Mouse (Mus musculus) liver (tissue): ENCODE results near the gene Cfd.

Experiments used
- DNase-seq: peaks from one replicate; pipeline ENCODE4 v3.0.0-alpha.2; 2020; ENCODE audit warnings: mixed read lengths

Cfd gene

DNA sequence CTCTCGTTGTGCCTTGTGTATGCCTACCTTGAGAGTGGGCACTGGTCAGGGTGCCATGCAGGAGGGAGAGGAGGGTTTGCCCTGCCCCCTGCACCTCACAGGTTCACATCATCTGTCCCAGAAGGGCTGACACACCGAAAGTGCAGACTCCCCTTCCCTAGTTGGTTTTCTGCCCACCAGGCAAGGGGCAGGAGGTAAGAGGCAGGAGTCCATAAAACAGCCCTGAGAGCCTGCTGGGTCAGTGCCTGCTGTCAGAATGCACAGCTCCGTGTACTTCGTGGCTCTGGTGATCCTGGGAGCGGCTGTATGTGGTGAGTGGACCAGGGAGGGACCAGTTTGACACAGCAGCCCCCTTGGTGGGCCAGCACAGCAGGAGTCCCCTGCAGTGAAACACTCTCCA is at the start of gene Cfd:
Gene Cfd (plus strand): TSS at position 184 of the 400 bp plus-strand sequence.
- DNase-seq: no peak

DNA sequence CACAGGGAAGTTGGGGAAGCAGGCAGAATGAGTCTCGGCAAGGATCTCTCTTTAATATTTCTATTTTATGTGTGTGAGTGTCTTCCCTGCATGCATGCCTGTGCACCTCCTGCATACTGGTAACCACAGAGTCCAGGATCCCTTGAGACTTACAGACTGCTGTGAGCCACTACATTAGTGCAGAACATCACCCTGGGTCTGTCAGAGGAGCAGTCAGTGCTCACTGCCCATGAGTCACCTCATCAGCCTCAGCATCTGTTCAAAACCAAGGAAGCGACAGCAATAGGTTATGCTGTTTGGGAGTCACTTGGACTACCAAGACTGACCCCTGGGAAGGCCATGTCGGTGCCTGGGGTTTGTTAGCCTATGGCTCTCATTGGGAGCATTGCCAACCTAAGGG is 48.3 kb upstream of the Cfd start:
- no peak for DNase-seq

DNA sequence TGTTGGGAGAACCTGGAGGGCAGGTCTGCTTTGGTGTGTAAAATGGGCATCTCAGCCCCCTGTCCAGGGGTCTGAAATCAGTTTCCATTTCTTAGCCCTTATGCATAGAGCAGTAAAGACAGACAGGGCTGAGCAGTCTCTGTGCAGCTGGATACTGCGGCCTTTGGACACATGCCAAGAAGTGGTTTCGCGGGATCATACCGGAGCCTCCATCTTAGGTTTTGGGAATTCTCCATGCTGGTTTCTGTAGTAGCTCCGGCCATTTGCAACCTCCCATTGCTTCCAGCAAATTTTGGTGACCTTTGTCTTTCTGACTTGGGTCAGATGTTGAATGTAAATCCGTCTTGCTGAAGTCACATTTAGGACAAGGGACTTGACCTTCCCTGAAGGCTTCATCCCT is 47.2 kb upstream of the Cfd start:
- no peak for DNase-seq

DNA sequence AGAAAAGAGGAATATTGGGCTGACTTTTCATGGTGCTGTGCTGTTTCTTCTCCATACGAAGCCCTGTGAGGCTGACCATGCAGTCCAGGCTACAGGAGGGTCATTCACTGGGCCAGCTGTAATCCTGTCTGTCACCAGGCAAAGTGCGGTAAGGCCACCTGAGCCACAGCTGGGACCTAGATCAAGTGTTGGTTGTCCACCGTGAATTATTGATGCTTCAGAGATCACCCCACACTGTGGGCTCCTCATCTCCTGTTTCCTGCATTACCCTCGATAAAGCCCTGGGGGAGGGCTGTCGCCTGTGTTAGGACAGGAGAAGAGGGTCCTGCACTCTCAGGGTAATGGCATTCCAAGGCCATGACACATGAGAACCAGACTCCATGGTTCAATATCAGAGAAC is 44.1 kb upstream of the Cfd start:
- no peak for DNase-seq

DNA sequence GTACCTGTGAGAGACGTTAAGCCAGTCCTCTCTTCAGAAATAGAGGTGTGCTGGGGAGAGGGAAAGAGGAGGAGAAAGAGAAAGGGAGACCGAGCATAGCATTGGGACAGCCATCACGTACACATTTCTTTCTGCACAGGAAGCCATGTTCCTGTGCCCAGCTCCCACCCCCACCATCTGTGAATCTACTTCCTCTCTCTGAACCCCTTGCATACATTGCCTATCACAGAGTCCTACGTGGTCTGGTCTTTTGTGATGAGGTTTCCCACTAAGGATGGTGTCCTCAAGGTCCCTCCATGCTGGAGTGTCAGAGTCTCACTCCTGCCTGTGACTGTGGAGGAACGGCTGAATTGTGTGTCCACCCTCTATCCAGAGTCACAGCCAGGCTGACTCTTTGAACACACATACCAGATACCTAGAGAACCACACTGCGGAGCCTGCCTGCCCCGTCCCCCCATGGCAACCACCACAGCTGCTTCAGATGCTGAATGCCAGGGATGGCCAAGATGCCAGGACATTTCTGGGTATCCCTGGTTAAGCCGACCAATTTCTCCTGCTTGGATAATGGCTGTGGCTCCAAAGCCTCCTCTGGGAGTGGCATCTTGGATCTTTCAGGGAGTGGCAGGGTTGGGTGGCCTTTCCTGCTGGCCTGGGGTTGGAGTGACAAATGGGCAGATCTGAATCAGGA is 40.6 kb upstream of the Cfd start:
- no peak for DNase-seq

DNA sequence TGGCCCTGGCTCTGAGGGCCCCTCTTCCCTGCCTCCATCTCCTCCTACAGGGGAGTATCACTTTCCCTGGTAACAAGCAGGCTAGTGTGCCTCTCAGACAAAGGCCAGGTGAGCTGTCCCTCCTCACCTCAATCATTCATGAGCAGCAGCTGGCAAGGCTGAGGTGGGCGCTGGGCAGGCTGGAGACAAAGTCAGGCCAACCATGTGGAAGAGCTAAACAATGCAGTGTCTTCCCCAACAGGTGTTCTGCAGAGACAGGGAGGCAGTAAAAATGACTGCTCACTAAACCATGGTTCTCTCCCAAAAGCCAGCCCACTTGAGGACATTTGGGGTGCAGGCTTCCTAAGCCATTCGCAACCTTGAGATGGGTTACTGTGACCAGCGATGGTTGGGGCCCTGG is 39.0 kb upstream of the Cfd start:
- no peak for DNase-seq

DNA sequence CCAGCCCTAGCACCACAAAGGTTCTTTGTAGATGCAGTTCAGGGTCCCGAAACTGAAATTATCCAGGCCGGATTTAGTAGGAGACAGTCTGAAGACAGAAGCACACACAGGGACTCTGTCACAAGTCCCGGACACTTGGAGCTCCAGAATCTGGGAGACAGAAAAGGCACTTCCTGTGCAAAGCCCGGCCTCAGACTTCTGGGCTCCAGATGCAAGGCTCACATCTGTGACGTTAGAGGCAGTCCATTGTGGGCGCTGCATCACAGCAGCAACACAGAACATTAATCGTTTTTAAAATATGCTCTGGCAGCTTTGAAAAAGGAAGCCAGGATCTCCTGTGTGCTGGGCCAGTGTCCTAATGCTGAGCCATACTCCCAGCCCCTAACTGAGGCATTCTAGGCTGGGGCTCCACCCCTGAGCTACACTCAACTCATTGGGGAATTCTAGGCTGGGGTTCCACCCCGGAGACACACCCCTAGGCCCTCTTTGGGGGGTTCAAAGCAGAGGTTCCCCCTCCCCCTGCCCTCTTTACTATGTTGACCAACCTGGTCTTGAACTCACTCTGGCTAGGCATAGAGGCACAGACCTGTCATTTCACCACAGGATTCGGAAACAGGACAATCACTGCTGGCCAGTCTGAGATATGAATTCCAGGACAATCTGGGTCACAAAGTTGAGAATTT is 38.4 kb upstream of the Cfd start:
- DNase-seq: no peak

DNA sequence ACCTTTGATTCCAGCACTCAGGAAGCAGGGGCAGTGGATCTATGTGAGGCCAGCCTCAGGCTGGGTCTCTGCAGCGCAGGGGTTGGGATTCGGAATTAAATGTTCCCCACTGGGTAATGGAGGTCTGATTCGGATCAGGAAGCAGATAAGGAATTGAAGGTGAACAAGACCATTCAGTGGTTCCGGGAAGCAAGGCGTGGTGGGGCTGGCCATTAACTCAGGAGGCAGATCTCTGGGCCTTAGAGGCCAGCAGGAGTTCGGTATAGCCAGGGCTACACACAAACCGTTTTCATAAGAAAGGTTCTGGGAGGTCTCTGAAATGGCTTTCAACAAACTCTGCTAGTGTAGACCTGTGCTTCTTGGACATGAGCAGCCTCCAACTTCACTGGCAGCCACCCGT is 37.8 kb upstream of the Cfd start:
- no peak for DNase-seq

DNA sequence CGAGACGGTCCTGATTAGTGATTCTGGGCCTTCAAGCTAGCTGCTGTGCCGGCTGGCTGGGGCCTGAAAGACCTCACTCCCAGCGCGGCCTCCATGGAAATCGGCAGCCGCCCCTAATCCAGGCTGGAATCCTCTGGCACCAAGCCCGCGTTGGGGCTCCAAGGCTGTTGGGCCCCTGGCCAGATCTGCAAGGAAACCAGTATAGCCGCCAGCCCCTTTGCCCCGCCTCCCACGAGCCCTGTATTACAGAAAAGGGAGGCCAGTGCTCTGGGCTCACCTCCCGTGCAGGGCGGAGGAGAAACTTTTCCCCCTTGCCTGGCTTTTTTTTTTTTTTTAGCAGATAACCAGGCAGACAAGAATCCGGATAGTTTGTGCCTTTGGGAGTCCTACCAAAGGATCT is 37.3 kb upstream of the Cfd start:
- DNase-seq: peak; percentile 88

DNA sequence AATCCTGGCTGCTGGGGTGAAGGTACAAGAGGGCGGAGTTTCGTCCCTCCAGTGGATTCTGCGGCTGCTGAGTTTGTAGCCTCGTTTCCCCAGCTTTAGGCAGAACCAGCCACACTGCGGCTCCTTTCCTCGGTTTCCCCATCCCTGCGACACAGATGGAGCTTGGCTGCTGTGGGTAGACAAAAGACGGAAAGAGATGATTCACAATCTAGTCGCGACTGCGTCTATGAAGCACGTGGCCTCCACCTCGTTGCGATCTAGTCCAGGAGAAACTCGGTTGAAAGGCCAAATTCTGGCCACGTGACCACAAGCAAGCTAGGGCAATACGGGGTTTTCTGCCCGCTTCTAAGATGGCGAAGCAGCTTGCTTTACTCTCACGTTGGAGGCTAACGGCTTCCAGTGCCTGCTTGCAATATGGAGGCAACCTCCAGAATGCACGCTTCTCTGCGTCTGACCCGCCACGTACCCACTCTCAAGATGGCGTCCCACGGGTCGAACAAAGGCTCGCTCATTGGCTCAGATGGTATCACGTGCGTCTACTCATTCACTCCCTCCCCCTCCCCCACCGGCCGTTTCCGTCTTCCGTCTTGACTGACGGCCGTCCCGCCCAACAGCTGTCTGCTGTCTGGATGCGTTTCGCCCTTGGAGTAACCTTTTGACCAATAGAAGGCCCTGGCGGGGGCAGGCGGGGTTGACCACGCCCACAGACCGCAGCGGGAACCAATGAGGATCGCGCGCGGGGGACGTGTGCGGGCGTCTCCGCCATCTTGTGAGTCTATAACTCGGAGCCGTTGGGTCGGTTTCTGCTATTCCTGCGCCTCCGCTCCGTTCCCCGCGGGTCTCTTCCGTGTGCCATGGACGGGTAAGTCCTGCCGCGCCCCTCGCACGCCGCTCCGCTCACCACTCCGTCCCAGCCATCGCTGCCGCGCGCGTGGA is 36.5 kb upstream of the Cfd start, which contains the start of gene Ptbp1:
Gene Ptbp1 (plus strand): TSS at position 568 of the 936 bp plus-strand sequence.
- peak; percentile 100 for DNase-seq

DNA sequence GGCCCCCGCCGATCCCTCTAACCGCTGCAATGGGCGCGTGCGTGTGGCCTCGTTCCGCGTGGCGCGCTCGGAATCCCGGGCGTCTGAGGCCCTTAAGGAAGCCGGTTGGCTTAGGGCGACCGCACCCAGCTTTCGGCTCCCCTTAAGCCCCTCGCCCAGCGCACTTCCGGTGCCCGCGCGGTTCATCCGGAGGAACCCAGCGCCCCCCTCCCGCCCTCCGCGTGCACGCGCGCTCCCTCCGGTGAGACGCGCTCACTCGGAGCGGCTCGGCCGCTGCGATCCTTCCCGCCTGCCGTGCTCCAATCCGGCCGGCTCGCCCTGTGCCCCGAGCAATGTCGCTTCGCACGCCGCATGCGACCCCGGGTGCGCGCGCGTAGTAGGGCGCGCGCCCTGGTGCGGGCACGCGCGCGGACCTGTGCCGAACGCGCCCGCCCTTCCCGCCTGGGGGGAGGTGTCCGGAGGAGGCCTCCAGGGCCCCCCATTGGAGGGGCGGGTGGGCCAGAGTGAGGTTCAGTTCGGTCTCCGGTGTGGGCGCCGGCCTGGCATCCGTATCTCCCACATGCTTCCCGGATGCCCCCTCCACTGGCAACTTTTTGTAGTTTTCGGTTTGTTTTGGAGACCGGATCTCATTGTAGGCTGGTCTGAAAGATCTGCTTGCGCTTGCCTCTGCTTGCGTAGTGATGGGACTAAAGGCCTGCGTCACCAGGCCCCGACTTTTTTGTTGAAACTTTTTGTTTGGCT is 35.7 kb upstream of the Cfd start:
- peak; percentile 72 for DNase-seq

DNA sequence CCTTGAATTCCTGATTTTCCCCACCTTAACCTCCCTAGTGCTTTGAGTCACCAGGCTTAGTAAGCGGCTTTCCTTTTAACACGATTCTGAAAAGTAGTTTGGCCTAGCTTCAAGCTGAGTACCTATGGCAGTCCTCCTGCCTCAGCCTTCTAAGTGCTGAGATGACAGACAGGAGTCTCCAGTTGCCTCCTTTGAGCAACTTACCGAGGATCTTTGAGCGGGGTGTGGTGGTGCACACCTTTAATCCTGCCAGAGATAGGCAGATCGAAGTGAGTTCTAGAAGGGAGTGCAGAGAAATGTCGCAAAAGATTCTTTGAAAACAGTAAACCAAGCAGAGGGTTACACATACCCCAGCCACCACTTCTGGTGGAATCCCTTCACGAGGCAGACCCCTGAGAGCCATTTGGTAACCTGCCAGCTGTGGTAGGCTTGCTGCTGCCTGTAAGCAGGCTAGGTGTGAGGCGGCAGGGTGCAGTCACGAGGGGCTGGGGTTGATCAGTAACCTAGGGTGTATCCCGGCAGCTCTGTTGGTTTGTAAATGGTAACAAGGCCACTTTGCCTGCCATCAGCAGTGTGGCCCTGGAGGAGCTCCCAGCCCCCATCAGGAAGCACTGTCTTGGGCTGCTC is 35.0 kb upstream of the Cfd start:
- DNase-seq: peak; percentile 67

DNA sequence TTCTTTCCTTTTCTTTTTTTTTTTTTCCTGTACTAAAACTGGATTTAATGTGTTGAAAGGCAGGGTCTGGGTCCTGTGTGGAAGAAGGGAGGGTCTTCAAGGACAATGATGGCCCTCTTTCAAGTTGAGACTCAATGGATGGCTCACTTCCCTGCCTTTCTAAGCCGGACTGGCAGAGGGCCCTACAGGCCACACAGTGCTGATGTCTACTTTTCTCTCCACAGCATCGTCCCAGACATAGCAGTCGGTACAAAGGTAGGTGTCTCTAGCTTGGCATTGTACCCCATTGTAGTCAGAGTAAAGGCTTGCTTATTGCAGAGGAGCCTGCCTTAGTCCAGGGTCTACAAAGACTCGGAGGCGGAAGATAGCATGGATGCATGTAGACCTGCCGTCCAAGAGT is 34.4 kb upstream of the Cfd start:
- DNase-seq: no peak

DNA sequence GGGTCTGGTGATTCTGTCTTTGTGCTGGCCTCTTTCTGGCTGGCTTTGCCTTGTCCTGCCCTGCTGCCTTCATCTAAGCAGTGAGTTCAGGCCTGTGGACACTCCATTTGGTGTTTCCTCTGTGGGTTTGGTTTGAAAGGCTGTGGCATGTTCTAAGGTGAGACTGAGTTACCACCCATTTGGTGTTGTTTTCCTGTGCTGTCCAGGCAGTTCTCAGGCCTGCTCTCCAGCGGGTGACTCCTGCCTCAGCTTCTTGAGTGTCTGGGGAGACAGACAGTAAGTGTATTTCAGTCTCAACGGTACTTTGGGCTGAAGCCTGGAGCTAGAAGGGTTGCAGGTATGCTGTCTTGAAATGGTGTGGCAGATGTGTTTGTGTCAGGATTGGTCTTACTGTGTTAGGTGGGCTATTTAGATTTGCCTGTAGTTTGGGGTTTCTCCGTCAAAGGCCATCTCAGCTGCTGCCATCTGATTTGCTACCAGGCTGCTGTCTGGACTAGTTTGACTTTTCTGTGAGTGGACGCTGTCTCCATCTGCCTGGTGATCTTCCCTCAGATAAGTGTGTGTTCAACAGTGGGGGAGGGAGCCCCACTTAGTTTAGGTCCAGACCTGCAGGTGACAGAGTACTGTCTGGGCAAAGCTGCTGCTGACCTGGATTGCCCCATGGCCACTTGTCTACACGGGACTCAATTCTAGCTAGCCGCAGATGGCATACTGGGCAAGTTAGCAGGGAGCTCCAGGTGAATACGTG is 33.8 kb upstream of the Cfd start:
- DNase-seq: no peak

DNA sequence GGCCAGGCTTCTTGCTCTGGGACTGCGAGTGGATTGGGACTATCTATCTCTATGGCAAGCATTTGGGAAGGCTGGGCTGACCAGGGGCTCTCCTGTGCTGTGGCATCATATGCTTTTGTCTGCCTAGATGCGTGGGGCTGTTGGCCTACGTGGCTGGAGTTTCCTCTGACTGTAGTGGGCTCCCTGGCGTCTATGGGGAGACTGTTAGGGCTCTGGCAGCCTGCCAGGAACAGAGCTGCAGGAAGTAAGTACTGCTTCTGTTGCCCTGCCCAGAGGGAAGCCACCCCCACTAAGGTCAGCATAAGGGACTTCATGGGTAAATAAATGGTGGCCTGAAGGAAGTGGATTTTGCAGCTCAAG is 33.2 kb upstream of the Cfd start:
- DNase-seq: peak; percentile 68

DNA sequence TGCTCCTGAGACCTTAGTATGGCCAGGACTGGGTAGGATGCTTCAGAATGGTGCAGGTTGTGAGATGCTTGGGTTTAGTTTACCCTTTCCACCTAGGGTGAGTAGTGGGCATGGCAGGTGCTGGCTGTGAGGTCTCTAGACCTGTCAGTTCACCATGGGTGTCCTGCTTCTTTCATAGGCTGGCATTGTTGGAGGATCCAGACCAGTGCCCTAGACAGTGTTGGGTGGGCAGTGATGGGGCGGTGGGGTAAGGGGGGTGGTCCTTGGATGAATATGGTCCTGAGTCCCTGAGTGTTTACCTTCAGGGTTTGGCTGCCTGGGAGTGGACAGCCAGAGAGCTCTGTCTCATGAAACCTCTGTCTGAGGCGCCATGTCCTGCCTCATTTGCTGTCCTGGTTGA is 32.8 kb upstream of the Cfd start:
- no peak for DNase-seq

DNA sequence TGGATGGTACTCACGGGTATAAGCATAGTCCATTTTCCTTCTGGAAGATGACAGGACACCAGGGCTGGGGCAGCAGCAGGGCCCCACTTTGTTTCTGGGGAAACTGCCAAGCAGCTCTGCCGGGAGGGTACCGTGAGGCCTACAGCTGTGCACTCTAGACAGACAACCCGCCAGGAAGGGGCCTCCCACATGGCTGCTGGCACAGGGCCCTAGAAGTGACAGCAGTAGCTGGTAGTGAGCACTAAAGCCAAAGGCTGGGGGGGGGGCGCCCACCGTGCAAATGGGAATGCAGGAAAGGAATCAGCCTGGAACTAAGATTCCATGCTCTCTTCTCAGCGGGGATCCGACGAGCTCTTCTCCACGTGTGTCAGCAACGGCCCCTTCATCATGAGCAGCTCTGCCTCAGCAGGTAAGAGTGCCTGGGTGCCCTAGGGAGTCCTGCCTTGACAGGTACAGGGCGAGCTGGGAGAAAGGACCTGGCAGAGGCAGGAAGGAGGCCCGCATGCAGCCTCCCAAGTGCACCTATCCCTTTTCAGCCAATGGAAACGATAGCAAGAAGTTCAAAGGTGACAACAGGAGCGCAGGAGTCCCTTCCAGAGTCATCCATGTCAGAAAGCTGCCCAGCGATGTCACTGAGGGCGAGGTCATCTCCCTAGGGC is 32.1 kb upstream of the Cfd start:
- DNase-seq: peak; percentile 51

DNA sequence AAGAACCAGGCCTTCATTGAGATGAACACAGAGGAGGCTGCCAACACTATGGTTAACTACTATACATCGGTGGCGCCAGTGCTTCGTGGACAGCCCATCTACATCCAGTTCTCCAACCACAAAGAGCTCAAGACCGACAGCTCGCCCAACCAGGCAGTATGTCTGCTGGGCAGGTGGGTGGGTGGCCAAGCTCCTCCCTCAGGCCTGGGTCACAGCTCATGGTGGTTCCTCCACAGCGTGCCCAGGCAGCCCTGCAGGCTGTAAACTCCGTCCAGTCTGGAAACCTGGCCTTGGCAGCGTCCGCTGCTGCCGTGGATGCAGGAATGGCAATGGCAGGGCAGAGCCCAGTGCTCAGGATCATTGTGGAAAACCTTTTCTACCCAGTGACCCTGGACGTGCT is 31.5 kb upstream of the Cfd start:
- DNase-seq: no peak

DNA sequence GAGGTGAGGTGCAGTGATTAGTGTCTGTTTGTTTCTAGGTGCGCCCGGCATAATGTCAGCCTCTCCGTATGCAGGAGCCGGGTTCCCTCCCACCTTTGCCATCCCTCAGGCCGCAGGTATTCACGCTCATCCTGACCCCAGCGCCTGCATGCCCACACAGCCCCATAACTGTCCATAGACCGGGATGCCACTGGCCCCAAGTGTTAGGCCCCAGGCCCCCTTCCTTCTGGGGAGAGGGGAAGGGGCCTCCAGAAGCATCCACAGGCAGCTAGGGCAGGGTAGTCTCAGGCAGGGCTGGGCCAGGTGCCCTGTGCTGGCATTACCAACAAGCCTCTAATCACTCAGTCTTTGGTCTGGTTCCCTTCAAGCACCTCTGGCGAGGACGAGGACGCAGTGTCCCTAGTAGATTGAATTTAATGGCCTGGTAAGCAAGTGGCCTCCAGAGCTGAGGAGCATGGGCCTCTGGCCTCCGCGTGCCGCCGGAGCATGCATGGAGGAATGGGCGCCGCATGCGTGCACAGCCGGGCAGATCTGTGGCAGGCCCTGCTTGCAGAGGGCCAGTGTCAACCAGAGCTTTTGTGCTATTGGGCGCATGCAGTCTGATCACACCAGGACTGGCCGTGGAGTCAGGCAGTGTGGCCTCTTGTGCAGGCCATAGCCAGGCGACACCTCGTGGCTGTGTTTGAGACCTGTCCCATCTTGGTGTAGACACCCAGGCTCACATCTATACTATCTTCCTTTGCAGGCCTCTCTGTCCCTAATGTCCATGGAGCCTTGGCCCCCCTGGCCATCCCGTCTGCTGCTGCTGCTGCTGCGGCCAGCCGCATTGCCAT is 30.4 kb upstream of the Cfd start:
- DNase-seq: no peak
